In genomic region chr16:57863206-57863860, GRCm38 (mm10) we compare ENCODE assay signal across 28 mouse cellular contexts.
DNase-seq lines count a peak whose midpoint lies in the region; ATAC-seq and TF ChIP-seq lines count a peak whose summit lies in the region.
"Had no signal": no experiment of that assay in that cellular context is flagged by ENCODE, and none has a peak within 500 bp of the region (broad histone marks: within the 10 kb centered on the region; RNA-seq: fewer than 3 reads in every experiment).

No protein-coding gene starts in this region.

- no peak overlapping the region for H3K4me3 ChIP-seq in forebrain, postnatal 0 days (ENCODE audit: low read depth, low read length)
- H3K4me3 ChIP-seq in forebrain, embryonic 11.5 days (ENCODE audit: low read depth, low read length): no peak overlapping the region
- H3K4me3 ChIP-seq in heart, adult 2 months: no peak overlapping the region
- H3K4me3 ChIP-seq in neural tube, embryonic 11.5 days (ENCODE audit: low read depth, low read length): no peak overlapping the region
- H3K4me3 ChIP-seq in hindbrain, embryonic 13.5 days: no peak overlapping the region
- H3K4me3 ChIP-seq: embryonic facial prominence, embryonic 12.5 days; gastrocnemius, adult 2 months; hindbrain, embryonic 10.5 days; kidney, embryonic 15.5 days; midbrain, embryonic 13.5 days; neural tube, embryonic 13.5 days; stomach, embryonic 15.5 days had no signal

- H3K27me3 ChIP-seq in forebrain, postnatal 0 days (ENCODE audit: insufficient read depth, low read length): no peaks in the 10 kb centered on the region
- no peaks in the 10 kb centered on the region for H3K27me3 ChIP-seq in forebrain, embryonic 11.5 days (ENCODE audit: control insufficient read depth, insufficient read depth, low read length)
- no peaks in the 10 kb centered on the region for H3K27me3 ChIP-seq in heart, adult 2 months (ENCODE audit: control insufficient read depth, insufficient read depth, low read length)
- H3K27me3 ChIP-seq in neural tube, embryonic 11.5 days (ENCODE audit: control insufficient read depth, insufficient read depth, low read length): no peaks in the 10 kb centered on the region
- no peaks in the 10 kb centered on the region for H3K27me3 ChIP-seq in hindbrain, embryonic 13.5 days
- H3K27me3 ChIP-seq: embryonic facial prominence, embryonic 12.5 days; kidney, embryonic 15.5 days; midbrain, embryonic 13.5 days; neural tube, embryonic 13.5 days; stomach, embryonic 15.5 days had no signal

- H3K9ac ChIP-seq in forebrain, postnatal 0 days: no peak overlapping the region
- H3K9ac ChIP-seq in forebrain, embryonic 11.5 days (ENCODE audit: low read length): no peak overlapping the region
- no peak overlapping the region for H3K9ac ChIP-seq in heart, adult 2 months (ENCODE audit: low read depth, low read length)
- H3K9ac ChIP-seq in neural tube, embryonic 11.5 days (ENCODE audit: low read length): no peak overlapping the region
- H3K9ac ChIP-seq in hindbrain, embryonic 13.5 days: no peak overlapping the region
- H3K9ac ChIP-seq: embryonic facial prominence, embryonic 12.5 days; kidney, embryonic 15.5 days; liver, embryonic 14.5 days; midbrain, embryonic 13.5 days; neural tube, embryonic 13.5 days; stomach, embryonic 15.5 days had no signal

- intact Hi-C loops in heart, adult 2 months (cut with DNase I): no loop called here
- intact Hi-C loops in heart, postnatal 14 days (cut with DNase I): no loop called here

- H3K4me1 ChIP-seq in forebrain, postnatal 0 days (ENCODE audit: insufficient read depth): peaks cover 5% of the 10 kb centered on the region; the same call in 1 of the 2 replicates
- H3K4me1 ChIP-seq in forebrain, embryonic 11.5 days (replicated peaks; ENCODE audit: control insufficient read depth, insufficient read depth, low read length): no peaks in the 10 kb centered on the region; the same call in 1 of the 2 replicates
- peaks cover 4% of the 10 kb centered on the region for H3K4me1 ChIP-seq in heart, adult 2 months (ENCODE audit: control insufficient read depth, insufficient read depth, low read length)
- peaks cover 5% of the 10 kb centered on the region for H3K4me1 ChIP-seq in neural tube, embryonic 11.5 days (ENCODE audit: control insufficient read depth, insufficient read depth, low read length)
- H3K4me1 ChIP-seq in hindbrain, embryonic 13.5 days (replicated peaks): peaks cover 10% of the 10 kb centered on the region
- H3K4me1 ChIP-seq: kidney, embryonic 15.5 days; stomach, embryonic 15.5 days had no signal

- TF ChIP-seq EP300 in heart, adult 2 months (IDR thresholded peaks at IDR 0.05; ENCODE audit: insufficient read depth, low read depth, low read length): no peak

- no peaks in the 10 kb centered on the region for H3K9me3 ChIP-seq in forebrain, postnatal 0 days (ENCODE audit: low read length)
- H3K9me3 ChIP-seq in forebrain, embryonic 11.5 days (ENCODE audit: control insufficient read depth, low read length): no peaks in the 10 kb centered on the region
- no peaks in the 10 kb centered on the region for H3K9me3 ChIP-seq in neural tube, embryonic 11.5 days (ENCODE audit: control insufficient read depth, low read length)
- no peaks in the 10 kb centered on the region for H3K9me3 ChIP-seq in hindbrain, embryonic 13.5 days
- H3K9me3 ChIP-seq: embryonic facial prominence, embryonic 12.5 days; hindbrain, embryonic 10.5 days; kidney, embryonic 15.5 days; midbrain, embryonic 13.5 days; neural tube, embryonic 13.5 days; stomach, embryonic 15.5 days had no signal

- no peak for TF ChIP-seq CTCF in forebrain, postnatal 0 days (IDR thresholded peaks at IDR 0.05; ENCODE audit: low read depth)
- TF ChIP-seq CTCF in heart, adult 2 months (IDR thresholded peaks at IDR 0.05): no peak

- ATAC-seq in forebrain, postnatal 0 days: peak; percentile 83
- no peak for ATAC-seq in forebrain, embryonic 11.5 days (replicated peaks; ENCODE audit: low FRiP score)
- no peak for ATAC-seq in neural tube, embryonic 11.5 days (ENCODE audit: insufficient read depth, low FRiP score, low TSS enrichment)
- ATAC-seq in hindbrain, embryonic 13.5 days (ENCODE audit: low FRiP score): no peak
- ATAC-seq: CD4-positive, CD25-positive, alpha-beta regulatory T cell, adult 4 months; hindbrain, embryonic 16.5 days; midbrain, embryonic 13.5 days had no signal

- DNase-seq in forebrain, postnatal 0 days: peak; percentile 56
- DNase-seq in forebrain, embryonic 11.5 days (ENCODE audit: low spot score): no peak
- DNase-seq in heart, adult 2 months: peak; percentile 14 to 23
- no peak for DNase-seq in heart, postnatal 14 days
- DNase-seq in neural tube, embryonic 11.5 days (ENCODE audit: low spot score): peak; percentile 12
- DNase-seq in neural tube, embryonic 10.5 days (ENCODE audit: extremely low spot score, low spot score): no peak
- peak; percentile 25 for DNase-seq in skeletal muscle tissue, adult 2 months (ENCODE audit: low read depth, low spot score)
- DNase-seq: adrenal gland, postnatal 25 days; cerebellum, adult 9-10 months; cerebellum, postnatal 36 days; embryo, embryonic 11 days; gastrocnemius, adult 2 months; kidney, adult 18-20 months; kidney, postnatal 25 days; liver; lung, adult 2 months; lung, postnatal 10 days had no signal

- H3K79me2 ChIP-seq in heart, adult 2 months (replicated peaks; ENCODE audit: control insufficient read depth, insufficient read depth, low read length): no peaks in the 10 kb centered on the region

- no peak for TF ChIP-seq POLR2A in heart, adult 2 months (IDR thresholded peaks at IDR 0.05; ENCODE audit: insufficient read depth, low read depth, low read length)

- no peak overlapping the region for H3K4me2 ChIP-seq in forebrain, postnatal 0 days (ENCODE audit: low read depth)
- no peak overlapping the region for H3K4me2 ChIP-seq in forebrain, embryonic 11.5 days (ENCODE audit: low read depth, low read length, severe bottlenecking)
- H3K4me2 ChIP-seq in neural tube, embryonic 11.5 days (ENCODE audit: low read depth): no peak overlapping the region
- H3K4me2 ChIP-seq in hindbrain, embryonic 13.5 days: no peak overlapping the region
- H3K4me2 ChIP-seq: embryonic facial prominence, embryonic 12.5 days; kidney, embryonic 15.5 days; midbrain, embryonic 13.5 days; neural tube, embryonic 13.5 days; stomach, embryonic 15.5 days had no signal

- 74% methylated on average over 9 of the region's 9 CpGs for WGBS in forebrain, postnatal 0 days
- WGBS in forebrain, embryonic 11.5 days: 86% methylated on average over 9 of the region's 9 CpGs
- 62% methylated on average over 9 of the region's 9 CpGs for WGBS in heart, adult 2 months
- WGBS in neural tube, embryonic 11.5 days: 72% methylated on average over 9 of the region's 9 CpGs
- WGBS in hindbrain, embryonic 13.5 days: 85% methylated on average over 9 of the region's 9 CpGs

- no peak overlapping the region for H3K27ac ChIP-seq in forebrain, postnatal 0 days (ENCODE audit: low read depth, low read length)
- no peak overlapping the region for H3K27ac ChIP-seq in forebrain, embryonic 11.5 days (ENCODE audit: low read depth, low read length)
- H3K27ac ChIP-seq in heart, adult 2 months: peak overlapping the region; percentile 23; the same call in 1 of the 2 replicates
- no peak overlapping the region for H3K27ac ChIP-seq in neural tube, embryonic 11.5 days (ENCODE audit: low read depth, low read length)
- H3K27ac ChIP-seq in hindbrain, embryonic 13.5 days: no peak overlapping the region
- H3K27ac ChIP-seq: embryonic facial prominence, embryonic 12.5 days; gastrocnemius, adult 2 months; hindbrain, embryonic 10.5 days; kidney, embryonic 15.5 days; liver, embryonic 14.5 days; macrophage; midbrain, embryonic 13.5 days; neural tube, embryonic 13.5 days; stomach, embryonic 15.5 days had no signal

- H3K36me3 ChIP-seq in forebrain, postnatal 0 days (ENCODE audit: insufficient read depth): no peaks in the 10 kb centered on the region
- H3K36me3 ChIP-seq in forebrain, embryonic 11.5 days (ENCODE audit: control insufficient read depth, insufficient read depth, low read length): no peaks in the 10 kb centered on the region
- peaks cover 5% of the 10 kb centered on the region; the same call in 1 of the 2 replicates for H3K36me3 ChIP-seq in heart, adult 2 months (ENCODE audit: control insufficient read depth, insufficient read depth, low read length)
- H3K36me3 ChIP-seq in neural tube, embryonic 11.5 days (ENCODE audit: control insufficient read depth, insufficient read depth, low read length): no peaks in the 10 kb centered on the region
- no peaks in the 10 kb centered on the region for H3K36me3 ChIP-seq in hindbrain, embryonic 13.5 days
- H3K36me3 ChIP-seq: embryonic facial prominence, embryonic 12.5 days; hindbrain, embryonic 10.5 days; kidney, embryonic 15.5 days; midbrain, embryonic 13.5 days; neural tube, embryonic 13.5 days; stomach, embryonic 15.5 days had no signal

Comparison
In these comparisons a context has a peak if more than half of its experiments do, and no peak if none do; other contexts are left out.
1. DNase-seq: peak in forebrain, postnatal 0 days (single experiment), heart, adult 2 months (2 of 2), neural tube, embryonic 11.5 days (single experiment) and skeletal muscle tissue, adult 2 months (single experiment); none in forebrain, embryonic 11.5 days (single experiment), heart, postnatal 14 days (0 of 2) and neural tube, embryonic 10.5 days (single experiment).